8 mouse cellular contexts compared by ENCODE assay signal in genomic region chr5:113221147-113221865, GRCm38 (mm10). TPM values are rescaled to one million over a fixed set of nuclear protein-coding genes. Genes with fewer than 3 reads are reported as not detected.
DNase-seq lines count a peak whose midpoint lies in the region; ATAC-seq lines count a peak whose summit lies in the region.

TSS of gene 2900026A02Rik (minus strand) at chr5:113221236.

- H3K27ac ChIP-seq in embryonic facial prominence, embryonic 13.5 days = no peak within 1 kb of the TSS
- H3K27ac ChIP-seq in heart, embryonic 10.5 days = peak within 1 kb of the TSS; percentile 77
- H3K27ac ChIP-seq in kidney, embryonic 14.5 days (ENCODE audit: low read depth, low read length) = peak within 1 kb of the TSS; percentile 62
- no peak within 1 kb of the TSS for H3K27ac ChIP-seq in limb, embryonic 15.5 days
- no peak within 1 kb of the TSS for H3K27ac ChIP-seq in midbrain, embryonic 15.5 days

- H3K9me3 ChIP-seq in embryonic facial prominence, embryonic 13.5 days = no peaks in the 10 kb centered on the region
- no peaks in the 10 kb centered on the region for H3K9me3 ChIP-seq in heart, embryonic 10.5 days
- H3K9me3 ChIP-seq in kidney, embryonic 14.5 days (ENCODE audit: control insufficient read depth, low read length) = no peaks in the 10 kb centered on the region
- H3K9me3 ChIP-seq in limb, embryonic 15.5 days = no peaks in the 10 kb centered on the region
- H3K9me3 ChIP-seq in midbrain, embryonic 15.5 days = no peaks in the 10 kb centered on the region

- peaks cover 32% of the 10 kb centered on the region for H3K27me3 ChIP-seq in embryonic facial prominence, embryonic 13.5 days
- H3K27me3 ChIP-seq in heart, embryonic 10.5 days (ENCODE audit: insufficient read depth, poor library complexity, severe bottlenecking) = peaks cover 52% of the 10 kb centered on the region
- no peaks in the 10 kb centered on the region for H3K27me3 ChIP-seq in kidney, embryonic 14.5 days (ENCODE audit: control insufficient read depth, insufficient read depth, low read length)
- peaks cover 35% of the 10 kb centered on the region for H3K27me3 ChIP-seq in limb, embryonic 15.5 days
- H3K27me3 ChIP-seq in midbrain, embryonic 15.5 days (replicated peaks) = no peaks in the 10 kb centered on the region
- H3K27me3 ChIP-seq in splenic B cell, adult 2 months (ENCODE audit: control insufficient read depth, insufficient read depth, low read length, poor library complexity, severe bottlenecking) = no peaks in the 10 kb centered on the region

- WGBS in embryonic facial prominence, embryonic 13.5 days = 8% methylated on average over 60 of the region's 62 CpGs
- WGBS in heart, embryonic 10.5 days = 8% methylated on average over 62 of the region's 62 CpGs
- 8% methylated on average over 61 of the region's 62 CpGs for WGBS in kidney, embryonic 14.5 days
- 13% methylated on average over 44 of the region's 62 CpGs for WGBS in limb, embryonic 15.5 days
- 7% methylated on average over 59 of the region's 62 CpGs for WGBS in midbrain, embryonic 15.5 days

- H3K4me1 ChIP-seq in embryonic facial prominence, embryonic 13.5 days = peaks cover 21% of the 10 kb centered on the region
- H3K4me1 ChIP-seq in heart, embryonic 10.5 days = peaks cover 50% of the 10 kb centered on the region
- H3K4me1 ChIP-seq in kidney, embryonic 14.5 days (ENCODE audit: control insufficient read depth, insufficient read depth, low read length) = peaks cover 35% of the 10 kb centered on the region
- H3K4me1 ChIP-seq in limb, embryonic 15.5 days = peaks cover 22% of the 10 kb centered on the region
- peaks cover 14% of the 10 kb centered on the region for H3K4me1 ChIP-seq in midbrain, embryonic 15.5 days

- H3K36me3 ChIP-seq in embryonic facial prominence, embryonic 13.5 days = no peaks in the 10 kb centered on the region
- no peaks in the 10 kb centered on the region for H3K36me3 ChIP-seq in heart, embryonic 10.5 days
- H3K36me3 ChIP-seq in kidney, embryonic 14.5 days (ENCODE audit: control insufficient read depth, insufficient read depth, low read length) = no peaks in the 10 kb centered on the region
- no peaks in the 10 kb centered on the region for H3K36me3 ChIP-seq in limb, embryonic 15.5 days
- H3K36me3 ChIP-seq in midbrain, embryonic 15.5 days (replicated peaks) = no peaks in the 10 kb centered on the region
- H3K36me3 ChIP-seq in splenic B cell, adult 2 months (ENCODE audit: control insufficient read depth, insufficient read depth, low read length, poor library complexity, severe bottlenecking) = no peaks in the 10 kb centered on the region

- peak within 1 kb of the TSS; percentile 74 for H3K9ac ChIP-seq in embryonic facial prominence, embryonic 13.5 days
- peak within 1 kb of the TSS; percentile 74 for H3K9ac ChIP-seq in kidney, embryonic 14.5 days (ENCODE audit: low read depth, low read length)
- peak within 1 kb of the TSS; percentile 39 for H3K9ac ChIP-seq in limb, embryonic 15.5 days
- H3K9ac ChIP-seq in midbrain, embryonic 15.5 days = peak within 1 kb of the TSS; percentile 43

- peak within 1 kb of the TSS; percentile 98 for H3K4me2 ChIP-seq in embryonic facial prominence, embryonic 13.5 days
- peak within 1 kb of the TSS; percentile 95 for H3K4me2 ChIP-seq in kidney, embryonic 14.5 days (replicated peaks; ENCODE audit: low read depth, low read length)
- H3K4me2 ChIP-seq in limb, embryonic 15.5 days = peak within 1 kb of the TSS; percentile 99
- peak within 1 kb of the TSS; percentile 82 for H3K4me2 ChIP-seq in midbrain, embryonic 15.5 days

- H3K4me3 ChIP-seq in embryonic facial prominence, embryonic 13.5 days = peak within 1 kb of the TSS; percentile 61
- H3K4me3 ChIP-seq in heart, embryonic 10.5 days = peak within 1 kb of the TSS; percentile 77
- peak within 1 kb of the TSS; percentile 75 for H3K4me3 ChIP-seq in kidney, embryonic 14.5 days (ENCODE audit: low read length)
- peak within 1 kb of the TSS; percentile 59 for H3K4me3 ChIP-seq in limb, embryonic 15.5 days
- H3K4me3 ChIP-seq in midbrain, embryonic 15.5 days = peak within 1 kb of the TSS; percentile 52

- ATAC-seq in cerebellum, adult (ENCODE audit: insufficient number of reproducible peaks, low FRiP score, low TSS enrichment) = no peak
- no peak; the same call in 1 of the 2 replicates for ATAC-seq in embryonic facial prominence, embryonic 13.5 days (ENCODE audit: insufficient number of reproducible peaks, insufficient read depth, low FRiP score, low TSS enrichment, low read depth)
- ATAC-seq in kidney, embryonic 14.5 days (ENCODE audit: low FRiP score, low TSS enrichment) = peak; percentile 51
- 0 out of 2 replicates have a peak, but pooled peaks have one; percentile 25 for ATAC-seq in limb, embryonic 15.5 days (ENCODE audit: insufficient number of reproducible peaks, low FRiP score, low TSS enrichment, low read depth)
- ATAC-seq in midbrain, embryonic 15.5 days (replicated peaks) = peak; percentile 56

- DNase-seq in cerebellum, adult 11 months = peak; percentile 29
- DNase-seq in heart, embryonic 10.5 days (ENCODE audit: low spot score) = no peak
- DNase-seq in splenic B cell, adult 2 months (ENCODE audit: low read depth, low spot score) = peak; percentile 42

RNA-seq across cellular contexts. Expression of gene 2900026A02Rik, which starts in this region (rescaled TPM):
- 8.6 and 10.2 TPM in 2 replicates for polyA plus RNA-seq in embryonic facial prominence, embryonic 13.5 days (2015; fragmentation: Nextera tagmentation; extraction: Ambion mirVana)
- polyA plus RNA-seq in heart, embryonic 10.5 days (2016; fragmentation: Nextera tagmentation; extraction: Ambion mirVana) = 10.2 and 14.7 TPM in 2 replicates
- polyA plus RNA-seq in kidney, embryonic 14.5 days (2014; fragmentation: Nextera tagmentation; extraction: Ambion mirVana) = 3.9 and 5.4 TPM in 2 replicates
- polyA plus RNA-seq in limb, embryonic 15.5 days (2015; fragmentation: Nextera tagmentation; extraction: Ambion mirVana) = 14.2 and 15.6 TPM in 2 replicates
- polyA plus RNA-seq in midbrain, embryonic 15.5 days (2015; fragmentation: Nextera tagmentation; extraction: Ambion mirVana) = 3.9 TPM in 2 replicates

Comparison
In these comparisons a context has a peak if more than half of its experiments do, and no peak if none do; other contexts are left out.
1. ATAC-seq: peak in kidney, embryonic 14.5 days (single experiment), limb, embryonic 15.5 days (single experiment) and midbrain, embryonic 15.5 days (single experiment); none in cerebellum, adult (single experiment) and embryonic facial prominence, embryonic 13.5 days (single experiment).
2. H3K27ac ChIP-seq: peak in heart, embryonic 10.5 days (single experiment) and kidney, embryonic 14.5 days (single experiment); none in embryonic facial prominence, embryonic 13.5 days (single experiment), limb, embryonic 15.5 days (single experiment) and midbrain, embryonic 15.5 days (single experiment).
3. Peak in every context shown above with its lines, with median percentiles within 50 percentile points of each other: H3K4me2 ChIP-seq, H3K4me3 ChIP-seq and H3K9ac ChIP-seq.